In genomic region chr14:12397561-12397960, GRCm38 (mm10) we compare ENCODE assay signal across 16 mouse cellular contexts. TPM values are rescaled to one million over a fixed set of nuclear protein-coding genes. Genes with fewer than 3 reads are reported as not detected.
DNase-seq lines count a peak whose midpoint lies in the region; ATAC-seq and TF ChIP-seq lines count a peak whose summit lies in the region.
"Had no signal": no experiment of that assay in that cellular context is flagged by ENCODE, and none has a peak within 500 bp of the region (broad histone marks: within the 10 kb centered on the region; RNA-seq: fewer than 3 reads in every experiment).

No protein-coding gene starts in this region.

- H3K4me1 ChIP-seq in hindbrain, postnatal 0 days (ENCODE audit: insufficient read depth, low read length): peaks cover 3% of the 10 kb centered on the region; the same call in 1 of the 2 replicates
- H3K4me1 ChIP-seq in hindbrain, embryonic 12.5 days: peaks cover 18% of the 10 kb centered on the region
- H3K4me1 ChIP-seq in testis, adult 2 months (ENCODE audit: control insufficient read depth, insufficient read depth, low read length): no peaks in the 10 kb centered on the region
- peaks cover 15% of the 10 kb centered on the region for H3K4me1 ChIP-seq in midbrain, embryonic 11.5 days (ENCODE audit: control insufficient read depth, insufficient read depth, low read length)
- H3K4me1 ChIP-seq: lung, embryonic 15.5 days had no signal

- H3K36me3 ChIP-seq in hindbrain, postnatal 0 days (ENCODE audit: insufficient read depth, low read length): no peaks in the 10 kb centered on the region
- H3K36me3 ChIP-seq in hindbrain, embryonic 12.5 days: no peaks in the 10 kb centered on the region
- no peaks in the 10 kb centered on the region for H3K36me3 ChIP-seq in testis, adult 2 months (ENCODE audit: control insufficient read depth, insufficient read depth, low read length)
- no peaks in the 10 kb centered on the region for H3K36me3 ChIP-seq in midbrain, embryonic 11.5 days (ENCODE audit: control insufficient read depth, insufficient read depth, low read length)
- H3K36me3 ChIP-seq: embryonic facial prominence, embryonic 10.5 days; forebrain, embryonic 10.5 days; G1E; hindbrain, embryonic 10.5 days; lung, embryonic 15.5 days; midbrain, embryonic 10.5 days had no signal

- H3K9ac ChIP-seq in hindbrain, postnatal 0 days (replicated peaks; ENCODE audit: low read length): no peak overlapping the region
- H3K9ac ChIP-seq in hindbrain, embryonic 12.5 days: no peak overlapping the region
- no peak overlapping the region for H3K9ac ChIP-seq in midbrain, embryonic 11.5 days (ENCODE audit: low read length)
- H3K9ac ChIP-seq: lung, embryonic 15.5 days had no signal

- no peaks in the 10 kb centered on the region for H3K27me3 ChIP-seq in hindbrain, postnatal 0 days (ENCODE audit: insufficient read depth, low read length)
- peaks cover 82% of the 10 kb centered on the region for H3K27me3 ChIP-seq in hindbrain, embryonic 12.5 days
- no peaks in the 10 kb centered on the region for H3K27me3 ChIP-seq in testis, adult 2 months (ENCODE audit: control insufficient read depth, insufficient read depth, low read length)
- peaks cover 64% of the 10 kb centered on the region for H3K27me3 ChIP-seq in midbrain, embryonic 11.5 days (ENCODE audit: control insufficient read depth, insufficient read depth, low read length)
- H3K27me3 ChIP-seq: lung, embryonic 15.5 days had no signal

- no peak overlapping the region for H3K4me3 ChIP-seq in hindbrain, postnatal 0 days (ENCODE audit: low read length)
- H3K4me3 ChIP-seq in hindbrain, embryonic 12.5 days: no peak overlapping the region
- H3K4me3 ChIP-seq in testis, adult 2 months (ENCODE audit: control insufficient read depth, low read depth, low read length): peak overlapping the region; percentile 32; the same call in 1 of the 2 replicates
- no peak overlapping the region for H3K4me3 ChIP-seq in midbrain, embryonic 11.5 days (ENCODE audit: low read depth, low read length)
- H3K4me3 ChIP-seq: embryonic facial prominence, embryonic 10.5 days; forebrain, embryonic 10.5 days; hindbrain, embryonic 10.5 days; lung, embryonic 15.5 days; midbrain, embryonic 10.5 days had no signal

- no peak overlapping the region for H3K4me2 ChIP-seq in hindbrain, postnatal 0 days (ENCODE audit: low read depth, low read length)
- no peak overlapping the region for H3K4me2 ChIP-seq in hindbrain, embryonic 12.5 days (replicated peaks)
- no peak overlapping the region for H3K4me2 ChIP-seq in midbrain, embryonic 11.5 days
- H3K4me2 ChIP-seq: heart, embryonic 11.5 days; lung, embryonic 15.5 days had no signal

- TF ChIP-seq CTCF in hindbrain, postnatal 0 days (IDR thresholded peaks at IDR 0.05; ENCODE audit: low read depth): peak; percentile 52
- TF ChIP-seq CTCF in testis, adult 2 months (IDR thresholded peaks at IDR 0.05; ENCODE audit: control insufficient read depth, insufficient read depth, insufficient replicate concordance, low read depth, low read length): no peak

- H3K9me3 ChIP-seq in hindbrain, postnatal 0 days (ENCODE audit: low read length): no peaks in the 10 kb centered on the region
- H3K9me3 ChIP-seq in hindbrain, embryonic 12.5 days (replicated peaks): no peaks in the 10 kb centered on the region
- H3K9me3 ChIP-seq in midbrain, embryonic 11.5 days (ENCODE audit: control insufficient read depth, low read length): no peaks in the 10 kb centered on the region
- H3K9me3 ChIP-seq: embryonic facial prominence, embryonic 10.5 days; forebrain, embryonic 10.5 days; G1E; hindbrain, embryonic 10.5 days; lung, embryonic 15.5 days; midbrain, embryonic 10.5 days had no signal

- H3K27ac ChIP-seq in hindbrain, postnatal 0 days: no peak overlapping the region
- no peak overlapping the region for H3K27ac ChIP-seq in hindbrain, embryonic 12.5 days
- no peak overlapping the region for H3K27ac ChIP-seq in testis, adult 2 months (ENCODE audit: control insufficient read depth, insufficient read depth, low read depth, low read length)
- no peak overlapping the region for H3K27ac ChIP-seq in midbrain, embryonic 11.5 days (ENCODE audit: low read depth, low read length)
- H3K27ac ChIP-seq: embryonic facial prominence, embryonic 10.5 days; forebrain, embryonic 10.5 days; hindbrain, embryonic 10.5 days; lung, embryonic 15.5 days; midbrain, embryonic 10.5 days had no signal

- peak; percentile 14 for DNase-seq in adrenal gland, adult 2 months
- no peak for DNase-seq in adrenal gland, postnatal 25 days
- peak; percentile 19 for DNase-seq in hindbrain, postnatal 0 days (ENCODE audit: low spot score)
- DNase-seq in testis, postnatal 10 days (ENCODE audit: low spot score): no peak
- no peak for DNase-seq in urinary bladder, postnatal 14 days (ENCODE audit: low spot score)
- no peak for DNase-seq in midbrain, embryonic 11.5 days (ENCODE audit: low spot score, missing footprints)
- DNase-seq: kidney, adult 8-10 months had no signal

- ATAC-seq in hindbrain, postnatal 0 days: no peak; the same call in 1 of the 2 replicates
- ATAC-seq in hindbrain, embryonic 12.5 days (ENCODE audit: low FRiP score): no peak
- no peak for ATAC-seq in midbrain, embryonic 11.5 days (ENCODE audit: low FRiP score)

- TF ChIP-seq POLR2A in testis, adult 2 months (IDR thresholded peaks at IDR 0.05; ENCODE audit: control insufficient read depth, low read depth, low read length): no peak

- 80% methylated on average over 3 of the region's 3 CpGs for WGBS in hindbrain, postnatal 0 days
- WGBS in hindbrain, embryonic 12.5 days: 70% methylated on average over 3 of the region's 3 CpGs
- WGBS in midbrain, embryonic 11.5 days: 69% methylated on average over 3 of the region's 3 CpGs

RNA-seq across cellular contexts. Expression of gene Fezf2, which starts 49.6 kb away (rescaled TPM):
- not detected for total RNA-seq in adrenal gland, adult 2 months (2021)
- not detected in 2 replicates for polyA plus RNA-seq in adrenal gland, adult 2 months (2012; rRNA removed)
- total RNA-seq in adrenal gland, postnatal 25 days (2021): not detected in 2 replicates
- 0.52 and 1.8 TPM in 2 replicates for total RNA-seq in hindbrain, postnatal 0 days (2014; rRNA removed)
- polyA plus RNA-seq in hindbrain, postnatal 0 days (2015; fragmentation: Nextera tagmentation; extraction: Ambion mirVana): not detected in 2 replicates
- 0.31 and 0.63 TPM in 2 replicates for polyA plus RNA-seq in hindbrain, embryonic 12.5 days (2016; fragmentation: Nextera tagmentation; extraction: Ambion mirVana)
- polyA plus RNA-seq in testis, adult 2 months (2012; rRNA removed): not detected in 2 replicates
- polyA plus RNA-seq in midbrain, embryonic 11.5 days (2014; fragmentation: Nextera tagmentation; extraction: Ambion mirVana): 3.1 and 3.8 TPM in 2 replicates
- polyA plus RNA-seq: G1E had no signal

Comparison
In these comparisons a context has a peak if more than half of its experiments do, and no peak if none do; other contexts are left out.
1. DNase-seq: peak in adrenal gland, adult 2 months (single experiment) and hindbrain, postnatal 0 days (single experiment); none in adrenal gland, postnatal 25 days (single experiment), testis, postnatal 10 days (single experiment), urinary bladder, postnatal 14 days (single experiment) and midbrain, embryonic 11.5 days (single experiment).